Mouse (Mus musculus): ENCODE data around the gene Reep1.

DNA sequence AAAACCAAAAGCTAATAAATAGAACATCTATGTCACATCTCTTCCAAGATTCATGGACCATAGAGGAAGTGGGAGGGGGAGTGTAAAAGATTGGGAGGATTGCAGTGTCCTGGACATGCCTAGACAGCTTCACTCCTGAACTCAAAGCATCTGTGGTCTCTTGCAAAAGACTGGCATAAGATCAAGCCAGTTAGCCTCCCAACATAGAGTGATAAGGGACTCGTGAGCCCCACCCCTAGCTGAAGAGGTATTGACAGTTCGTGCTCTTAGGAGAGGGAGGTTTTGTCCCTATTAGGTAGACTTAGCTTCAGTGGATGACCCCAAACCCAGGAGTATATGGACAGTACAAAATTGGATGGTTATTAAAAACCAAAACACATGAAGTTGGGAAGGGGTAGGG lies 44.2 kb downstream of the Reep1 start:
- TF ChIP-seq CTCF (IDR thresholded peaks at IDR 0.05; ENCODE audit: borderline replicate concordance, insufficient read depth, low read length) (no peak), POLR2A (IDR thresholded peaks at IDR 0.05; ENCODE audit: low read depth, low read length) (no peak)

Data from embryonic fibroblast, embryonic 13.5 days (primary cell).